Mouse (Mus musculus) retina, adult 2 months (tissue): ENCODE measurements around the gene Drd4.

Source experiments
- DNase-seq: peaks from one replicate; pipeline ENCODE4 v3.0.0-alpha.2; 2012; ENCODE audit warnings: low read depth, low spot score

The Drd4 gene

DNA sequence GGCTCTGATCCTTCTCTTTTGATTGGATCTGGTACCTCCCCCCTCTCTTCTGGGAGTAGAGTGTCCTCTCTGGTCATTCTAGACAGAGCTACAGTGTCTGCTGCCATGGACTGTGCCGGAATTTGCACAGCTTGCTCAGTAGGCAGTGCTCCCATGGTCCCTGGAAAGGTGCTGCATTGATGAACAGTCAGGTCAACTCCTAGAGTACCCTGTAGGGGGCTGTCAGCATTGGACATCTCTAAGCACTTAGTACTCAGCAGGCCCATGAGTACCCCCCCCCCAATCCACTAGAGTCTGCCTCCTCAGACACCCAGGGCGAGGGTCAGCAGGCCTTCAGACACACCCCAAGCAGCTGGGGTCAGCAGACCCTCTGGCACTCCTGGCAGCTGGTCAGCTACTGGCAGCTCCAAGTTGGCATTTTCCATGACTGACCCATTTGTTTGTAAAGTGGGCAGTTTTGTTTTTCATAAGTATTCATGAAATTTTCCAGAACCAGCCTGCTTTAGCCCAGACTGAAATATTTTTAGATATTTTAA is 43.3 kb downstream of the Drd4 start:
- DNase-seq = no peak

DNA sequence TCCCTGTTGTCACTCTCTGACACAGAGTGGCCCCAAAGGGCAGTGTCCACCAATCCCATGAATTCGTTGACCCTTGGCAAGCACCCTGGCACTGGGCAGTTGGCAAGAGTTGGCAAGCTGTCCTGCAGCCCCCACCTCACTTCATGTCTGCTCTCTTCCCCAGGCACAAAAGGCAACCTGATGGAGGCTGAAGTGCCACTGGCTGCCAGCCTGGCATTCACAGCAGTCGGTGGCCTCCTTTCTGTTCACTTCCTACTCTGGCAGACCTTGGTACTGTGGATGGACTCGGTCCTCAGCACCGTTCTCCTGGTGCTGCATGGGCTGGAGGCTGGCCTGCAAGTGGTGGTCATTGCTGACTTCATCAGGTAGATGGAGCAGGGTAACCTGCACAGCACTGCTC is 43.9 kb downstream of the Drd4 start:
- DNase-seq = no peak

DNA sequence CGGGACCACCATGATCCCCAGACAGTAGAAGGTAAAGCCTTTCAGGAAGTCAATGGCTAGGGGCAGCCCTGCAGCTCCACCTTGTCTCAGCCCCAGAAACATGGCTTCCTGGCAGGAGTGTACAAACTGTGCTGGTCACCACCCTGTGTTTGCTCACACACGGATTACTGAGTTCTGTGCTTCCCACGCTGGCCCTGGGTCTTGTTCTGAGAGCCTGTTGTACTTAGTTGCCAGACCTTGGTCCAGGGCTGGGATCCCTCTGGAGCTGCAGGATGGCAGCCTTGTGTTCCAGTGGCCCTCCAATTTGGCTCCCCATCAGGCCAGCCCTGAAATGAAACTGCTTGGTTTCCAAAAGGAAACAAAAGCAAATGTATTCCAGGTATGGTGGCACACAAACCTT is 44.5 kb downstream of the Drd4 start:
- no peak for DNase-seq

DNA sequence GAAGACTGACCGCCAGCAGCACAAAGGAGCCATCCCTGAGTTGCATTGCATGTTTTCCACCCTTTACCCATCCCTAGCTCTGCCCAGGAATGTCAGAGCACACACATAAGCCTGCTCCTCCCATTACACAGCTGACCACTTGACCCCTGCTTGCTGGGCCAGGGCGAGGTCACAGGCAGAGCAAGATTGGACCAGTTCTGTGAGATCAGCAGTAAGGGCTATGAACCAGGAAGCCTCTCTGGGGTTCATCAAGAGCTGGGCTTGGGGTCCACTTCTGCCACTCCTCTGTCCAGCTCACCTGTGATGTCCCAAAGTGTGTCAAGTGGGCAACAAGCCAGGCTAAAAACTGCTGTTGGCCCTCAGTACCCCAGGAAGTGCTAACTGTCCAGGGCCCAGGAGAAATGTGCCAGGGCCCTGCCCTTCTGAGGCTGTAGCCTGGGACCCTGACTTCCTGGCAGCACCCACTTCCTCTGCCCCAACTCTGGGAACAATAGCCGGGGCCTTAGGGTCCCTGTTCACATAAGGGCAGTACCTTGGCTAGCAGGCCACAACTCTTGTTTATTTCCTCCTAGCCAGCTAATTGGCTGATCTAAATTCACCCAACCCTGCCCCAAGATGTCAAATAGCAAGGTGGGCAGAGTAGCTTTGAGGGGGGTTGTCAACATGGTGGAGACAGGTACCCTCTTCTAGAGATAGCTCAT is 46.1 kb downstream of the Drd4 start:
- DNase-seq = no peak

DNA sequence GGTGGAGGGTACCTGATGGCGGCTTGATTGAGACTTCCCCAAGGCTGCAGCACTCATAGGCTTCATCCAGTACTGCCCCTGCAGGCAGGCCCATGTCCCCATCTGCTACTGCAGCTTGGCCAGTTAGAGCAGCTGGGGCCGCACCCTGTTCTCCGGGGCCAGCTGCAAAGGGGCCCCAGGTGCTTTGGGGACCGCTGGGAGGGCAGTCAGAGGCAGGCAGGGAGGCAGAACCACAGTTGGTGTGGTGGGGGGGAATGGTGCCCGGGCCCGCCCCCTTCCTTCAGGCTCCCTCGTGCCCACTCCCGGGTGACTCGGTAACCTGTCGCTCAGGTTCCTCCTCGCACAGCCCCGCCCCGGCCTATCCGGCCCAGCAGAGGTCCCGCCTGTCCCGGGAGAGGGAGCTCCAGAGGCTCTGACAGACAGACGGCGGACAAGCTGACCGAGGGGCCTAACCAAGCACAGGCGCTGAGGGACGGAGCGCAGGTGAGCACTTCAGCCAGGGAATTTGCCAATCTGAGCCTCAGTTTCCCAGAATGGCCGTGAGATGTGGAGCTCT is 46.8 kb downstream of the Drd4 start, which contains the start of gene Eps8l2:
Gene Eps8l2, plus strand, starts transcription at position 305 of the 556 bp plus-strand sequence.
- DNase-seq = no peak

DNA sequence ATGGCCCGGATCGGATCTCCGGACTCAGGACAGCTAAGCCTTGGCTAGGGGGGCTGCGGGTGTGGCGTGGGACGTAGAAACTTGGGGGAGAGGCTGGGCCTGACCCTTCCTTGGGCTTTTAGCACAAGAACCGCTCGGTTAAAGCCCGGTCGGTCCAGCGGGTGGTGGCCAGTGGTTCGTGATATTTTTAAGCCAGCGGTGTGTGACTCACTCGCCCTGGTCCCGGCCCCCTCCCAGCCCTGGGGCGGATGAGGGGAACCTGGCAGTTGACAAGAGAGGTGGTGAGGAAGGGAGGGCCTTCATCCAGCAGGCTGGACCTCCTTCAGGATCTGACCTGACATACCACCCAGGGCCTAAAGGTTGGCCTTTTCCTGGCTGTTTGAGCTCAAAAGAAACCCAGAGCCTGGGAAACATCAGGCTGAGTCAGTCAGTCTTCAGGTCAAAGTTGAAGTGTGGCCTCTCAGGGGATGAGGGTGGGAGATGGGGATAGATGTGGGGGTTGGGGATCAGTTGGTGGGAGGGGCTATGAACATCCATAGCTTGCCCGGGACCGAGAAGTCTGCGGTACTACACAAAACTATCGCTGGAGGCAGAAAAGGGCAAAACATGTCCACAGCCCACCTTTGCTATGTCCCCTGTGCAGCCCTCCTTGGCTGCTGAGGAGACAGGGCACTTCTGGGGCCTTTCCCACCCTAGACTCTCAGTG is 47.6 kb downstream of the Drd4 start:
- DNase-seq = no peak

DNA sequence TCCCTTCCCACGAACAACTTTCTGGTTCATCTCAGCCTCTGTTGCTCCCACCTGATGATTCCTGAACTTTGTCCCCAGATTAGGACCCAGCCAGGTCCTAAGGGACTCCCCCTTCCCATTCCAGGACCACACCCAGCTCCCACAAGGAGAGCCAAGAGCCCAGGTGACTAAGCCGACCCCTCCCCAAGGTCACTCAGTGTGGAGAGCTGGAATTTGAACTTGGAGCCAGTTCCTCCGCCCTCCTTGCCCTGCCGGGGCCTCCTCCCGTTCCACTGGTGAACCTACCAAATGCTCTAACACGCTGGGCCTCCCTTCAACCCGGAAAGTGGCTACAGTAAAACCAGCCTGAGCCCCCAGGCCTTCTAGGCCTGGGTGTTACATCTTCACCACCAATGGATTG is 48.2 kb downstream of the Drd4 start:
- DNase-seq = no peak

DNA sequence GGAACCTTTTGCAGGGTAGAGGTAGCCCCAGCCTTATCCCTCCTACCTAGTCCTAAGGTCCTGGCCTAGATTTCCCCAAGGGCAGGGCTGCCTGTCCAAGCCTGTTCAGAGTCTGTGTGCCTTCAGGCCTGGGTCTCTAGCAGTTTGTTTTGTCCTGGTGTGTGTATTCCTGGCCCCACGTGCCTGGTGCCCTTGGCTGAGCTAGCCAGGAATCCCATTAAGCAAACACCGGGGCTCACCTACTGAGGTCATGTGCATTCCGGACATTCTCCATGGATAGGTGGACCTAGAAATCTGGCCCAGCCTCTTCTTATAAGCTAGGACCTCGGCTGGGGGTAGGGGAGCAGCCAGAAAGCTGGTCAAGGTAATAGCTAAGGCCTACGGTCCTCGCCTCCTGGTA is 48.7 kb downstream of the Drd4 start:
- DNase-seq = no peak

DNA sequence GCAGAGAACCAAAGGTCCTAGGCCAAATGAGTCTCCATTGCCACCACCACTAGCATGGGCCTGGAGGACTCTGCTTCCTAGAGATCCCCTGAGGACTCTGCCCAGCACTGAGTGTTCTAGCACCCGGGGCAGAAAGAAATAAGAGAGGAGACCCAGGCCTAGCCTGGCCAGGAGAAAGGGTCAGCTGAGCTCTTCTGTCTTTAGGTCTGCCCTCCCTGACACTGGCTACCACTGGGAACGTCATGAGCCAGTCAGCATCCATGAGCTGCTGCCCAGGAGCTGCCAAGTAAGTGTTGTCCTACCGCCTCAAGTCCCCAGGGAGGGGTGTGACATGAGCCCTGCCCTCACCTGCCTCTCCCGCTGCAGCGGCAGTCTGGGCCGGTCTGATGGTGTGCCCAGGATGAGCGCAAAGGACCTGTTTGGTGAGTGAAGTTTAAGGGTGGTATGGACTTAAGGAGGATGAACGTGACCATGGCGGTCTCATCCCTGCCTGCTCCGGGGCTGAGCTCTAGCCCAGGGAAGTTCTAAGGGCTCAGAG is 50.0 kb downstream of the Drd4 start:
- no peak for DNase-seq

DNA sequence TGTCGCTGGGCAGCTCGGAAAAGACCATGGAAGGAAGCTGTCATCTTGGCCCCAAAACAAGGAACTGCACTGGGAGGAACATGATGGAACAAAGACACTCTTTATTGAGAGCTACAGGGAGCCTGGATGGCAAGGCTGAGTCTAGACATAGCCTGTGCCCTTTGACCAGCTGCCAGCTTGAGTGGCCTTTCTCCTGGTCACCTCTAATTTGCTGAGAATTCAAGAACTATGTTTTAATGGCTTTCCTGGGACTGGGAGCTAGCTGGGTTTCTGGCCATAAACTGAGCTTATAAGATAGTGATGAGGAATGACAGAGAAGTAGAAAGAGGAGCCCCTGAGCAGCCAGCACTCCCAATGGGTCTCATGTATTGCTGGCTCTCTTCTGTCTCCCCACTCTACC is 51.4 kb downstream of the Drd4 start:
- DNase-seq = no peak

DNA sequence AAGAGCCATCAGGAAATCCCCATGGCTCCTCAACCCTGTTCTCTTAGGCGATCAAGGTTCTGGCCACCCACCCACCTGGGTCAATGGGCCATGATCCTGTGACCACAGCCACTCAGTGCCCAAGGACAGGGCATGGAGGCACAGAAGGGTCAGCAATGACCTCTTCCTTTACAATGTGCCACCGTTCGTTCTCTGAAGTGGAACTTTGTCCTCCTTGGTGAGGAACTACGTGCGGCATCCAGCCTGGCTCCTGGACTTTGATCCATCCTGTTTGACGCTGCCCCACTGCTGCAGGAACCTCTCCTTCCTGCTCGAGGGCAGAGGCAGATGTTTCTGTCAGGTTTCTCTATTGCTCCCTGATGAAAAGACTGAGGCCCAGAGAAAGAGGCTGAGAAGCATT is 51.9 kb downstream of the Drd4 start:
- no peak for DNase-seq

DNA sequence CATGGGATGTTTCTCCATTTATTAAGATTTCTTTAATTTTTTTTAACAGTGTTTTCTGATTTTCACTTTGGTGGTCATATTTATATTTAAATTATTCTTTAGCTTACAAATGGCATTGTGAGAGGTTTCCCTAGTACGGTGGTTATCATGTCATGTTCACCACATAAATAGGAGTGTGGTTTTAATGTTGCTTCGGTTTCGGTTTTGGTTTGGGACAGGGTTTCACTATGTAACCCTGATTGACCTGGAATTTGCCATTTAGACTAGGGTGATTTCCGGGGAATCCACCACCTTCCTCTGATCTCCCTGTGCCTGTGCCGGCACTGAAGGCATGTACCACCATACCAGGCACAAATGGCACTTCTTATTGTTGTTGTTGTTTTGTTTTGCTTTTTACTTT is 53.0 kb downstream of the Drd4 start:
- DNase-seq = no peak
